Mouse (Mus musculus) lung, postnatal 0 days (tissue): ENCODE data around the gene Cast. TPM values are rescaled to one million over a fixed set of nuclear protein-coding genes. Genes with fewer than 3 reads are reported as not detected.

Experiments used
- ATAC-seq: fragments of 200-750 bp; cut with Nextera tagmentation; 2 replicates; pipeline ENCODE4 v1.8.0; 2017; ENCODE audit warnings: moderate library complexity
- DNase-seq: peaks from one replicate; pipeline ENCODE4 v3.0.0-alpha.2; 2016; ENCODE audit warnings: low spot score
- H3K27ac ChIP-seq: fragments of 300-500 bp; sonication (generic); 2 replicates; pipeline ENCODE4 v1.5.1; 2014; ENCODE audit warnings: antibody characterized with exemption, mild to moderate bottlenecking, low read length, mixed read lengths
- H3K27me3 ChIP-seq: fragments of 300-500 bp; sonication (generic); replicated peaks from 2 replicates; pipeline ENCODE4 v1.6.1; 2014; ENCODE audit warnings: low read length, mixed read lengths; ENCODE audit not compliant: insufficient read depth
- H3K36me3 ChIP-seq: fragments of 300-500 bp; sonication (generic); 2 replicates; pipeline ENCODE4 v1.6.1; 2014; ENCODE audit warnings: low read length, mixed read lengths; ENCODE audit not compliant: insufficient read depth
- H3K4me1 ChIP-seq: fragments of 300-500 bp; sonication (generic); 2 replicates; pipeline ENCODE4 v1.6.1; 2014; ENCODE audit warnings: antibody characterized with exemption, low read depth, low read length, mixed read lengths; ENCODE audit not compliant: insufficient read depth
- H3K4me2 ChIP-seq: fragments of 300-500 bp; sonication (generic); replicated peaks from 2 replicates; pipeline ENCODE4 v1.6.1; 2014; ENCODE audit warnings: low read depth, mild to moderate bottlenecking, low read length, moderate library complexity, mixed read lengths
- H3K4me3 ChIP-seq: fragments of 300-500 bp; sonication (generic); 2 replicates; pipeline ENCODE4 v1.5.1; 2014; ENCODE audit warnings: low read depth, low read length
- H3K9ac ChIP-seq: fragments of 300-500 bp; sonication (generic); replicated peaks from 2 replicates; pipeline ENCODE4 v1.6.1; 2014; ENCODE audit warnings: low read depth, mild to moderate bottlenecking
- H3K9me3 ChIP-seq: fragments of 300-500 bp; sonication (generic); 2 replicates; pipeline ENCODE4 v1.6.1; 2016; ENCODE audit warnings: low read length, mixed read lengths
- CTCF ChIP-seq: IDR thresholded peaks from 2 replicates; pipeline ENCODE4 v1.5.1; 2016; ENCODE audit warnings: antibody characterized with exemption, mild to moderate bottlenecking
- EP300 ChIP-seq: IDR thresholded peaks from 2 replicates; pipeline ENCODE4 v1.6.1; 2016; ENCODE audit warnings: antibody characterized with exemption, mild to moderate bottlenecking, control low read depth
- WGBS: fragments of 180-500 bp; shearing (Covaris S2); extraction: QIAGEN DNeasy Blood & Tissue Kit; methylation state at CpG from one replicate; pipeline ENCODE4 v1.1.7; 2014; 5-methylcytosine and 5-hydroxymethylcytosine counted together
- polyA plus RNA-seq: library from polyadenylated mRNA; unstranded; fragments of >200 nt; fragmentation: Nextera tagmentation; extraction: Ambion mirVana; gene quantifications from 2 replicates; pipeline ENCODE4 v1.2.1, GENCODE M21; 2015

Cast gene
- polyA plus RNA-seq, 1 experiment from 2014 or later = 47.6 TPM

GRCm38 (mm10) chr13:74735834-74736233 is 72.8 kb downstream of the Cast start:
- H3K9me3 ChIP-seq = no peaks in the 10 kb centered on the region
- no peak for TF ChIP-seq CTCF
- no peak for TF ChIP-seq EP300

GRCm38 (mm10) chr13:74733726-74734125 is 74.9 kb downstream of the Cast start:
- H3K9me3 ChIP-seq = no peaks in the 10 kb centered on the region
- TF ChIP-seq CTCF (no peak), EP300 (no peak)
- H3K27me3 ChIP-seq = no peaks in the 10 kb centered on the region
- WGBS = 90% methylated on average over 4 of the region's 4 CpGs
- ATAC-seq (no peak), DNase-seq (no peak)
- peaks cover 60% of the 10 kb centered on the region for H3K36me3 ChIP-seq
- H3K4me1 ChIP-seq = no peaks in the 10 kb centered on the region
- no peak overlapping the region for H3K27ac ChIP-seq
- no peak overlapping the region for H3K4me3 ChIP-seq
- no peak overlapping the region for H3K4me2 ChIP-seq
- no peak overlapping the region for H3K9ac ChIP-seq

More at GRCm38 (mm10) chr13:74735834-74736233, 72.8 kb downstream of the Cast start:
- Histone ChIP-seq H3K4me2 (no peak overlapping the region), H3K27me3 (no peaks in the 10 kb centered on the region), H3K36me3 (peaks cover 60% of the 10 kb centered on the region), H3K4me1 (no peaks in the 10 kb centered on the region), H3K9ac (no peak overlapping the region), H3K4me3 (no peak overlapping the region), H3K27ac (no peak overlapping the region)
- 68% methylated on average over 5 of the region's 5 CpGs for WGBS
- DNase-seq (no peak), ATAC-seq (no peak)

- H3K27ac ChIP-seq = no peak overlapping the region
- ATAC-seq = no peak
- no peaks in the 10 kb centered on the region for H3K27me3 ChIP-seq
- H3K9ac ChIP-seq = no peak overlapping the region
- DNase-seq = no peak
- H3K4me2 ChIP-seq = no peak overlapping the region
- peaks cover 13% of the 10 kb centered on the region; the same call in 1 of the 2 replicates for H3K36me3 ChIP-seq
- no peaks in the 10 kb centered on the region for H3K9me3 ChIP-seq
- TF ChIP-seq EP300 (no peak), CTCF (no peak)
- no peaks in the 10 kb centered on the region for H3K4me1 ChIP-seq
- 71% methylated on average over 2 of the region's 2 CpGs for WGBS
- H3K4me3 ChIP-seq = no peak overlapping the region
Observed at GRCm38 (mm10) chr13:74719002-74719401, 89.6 kb downstream of the Cast start.

- H3K27ac ChIP-seq = no peak overlapping the region
- no peaks in the 10 kb centered on the region for H3K4me1 ChIP-seq
- no peaks in the 10 kb centered on the region for H3K9me3 ChIP-seq
- no peak overlapping the region for H3K4me3 ChIP-seq
- ATAC-seq = no peak
- no peak overlapping the region for H3K4me2 ChIP-seq
- no peak for DNase-seq
- no peaks in the 10 kb centered on the region for H3K27me3 ChIP-seq
- WGBS = 59% methylated on average over 3 of the region's 3 CpGs
- peaks cover 5% of the 10 kb centered on the region for H3K36me3 ChIP-seq
- no peak overlapping the region for H3K9ac ChIP-seq
- TF ChIP-seq EP300 (no peak), CTCF (no peak)
Observed at GRCm38 (mm10) chr13:74696225-74696624, 112.4 kb downstream of the Cast start.

GRCm38 (mm10) chr13:74695497-74696193 is 113.0 kb downstream of the Cast start:
- Histone ChIP-seq H3K4me2 (no peak overlapping the region), H3K4me3 (no peak overlapping the region), H3K27ac (no peak overlapping the region), H3K9me3 (no peaks in the 10 kb centered on the region), H3K36me3 (peaks cover 5% of the 10 kb centered on the region), H3K4me1 (no peaks in the 10 kb centered on the region), H3K9ac (no peak overlapping the region), H3K27me3 (no peaks in the 10 kb centered on the region)
- ATAC-seq = no peak
- DNase-seq = no peak
- TF ChIP-seq EP300 = no peak
- TF ChIP-seq CTCF = no peak
- 74% methylated on average over 5 of the region's 5 CpGs for WGBS

Other genes starting within 250 kb of the Cast start
- gene Erap1, start 169.2 kb downstream of the Cast start, polyA plus RNA-seq = 25.5 and 33.6 TPM in 2 replicates